Mouse (Mus musculus) liver, embryonic 14.5 days (tissue): ENCODE measurements around the gene Sik3. TPM values are rescaled to one million over a fixed set of nuclear protein-coding genes. Genes with fewer than 3 reads are reported as not detected.

Experiments
- ATAC-seq: fragments of 200-750 bp; cut with Nextera tagmentation; 2 replicates; pipeline ENCODE4 v1.8.0; 2017; ENCODE audit warnings: moderate number of reproducible peaks, mild to moderate bottlenecking, moderate library complexity; ENCODE audit not compliant: insufficient read depth
- DNase-seq, 3 experiments: peaks; one replicate each; pipeline ENCODE4 v3.0.0-alpha.2; 2012 to 2013; ENCODE audit warnings: low read depth in 3 of 3, low spot score in 3 of 3
- H3K27ac ChIP-seq: fragments of 300-500 bp; sonication (generic); 2 replicates; pipeline ENCODE4 v1.5.1; 2014; ENCODE audit warnings: moderate library complexity, mild to moderate bottlenecking, control low read depth, inconsistent platforms
- H3K27me3 ChIP-seq: fragments of 300-500 bp; sonication (generic); 2 replicates; pipeline ENCODE4 v1.6.1; 2014; ENCODE audit warnings: mild to moderate bottlenecking, low read length, moderate library complexity; ENCODE audit not compliant: control insufficient read depth, insufficient read depth
- H3K36me3 ChIP-seq: fragments of 300-500 bp; sonication (generic); replicated peaks from 2 replicates; pipeline ENCODE4 v1.6.1; 2014; ENCODE audit warnings: low read depth; ENCODE audit not compliant: control insufficient read depth, insufficient read depth
- H3K4me1 ChIP-seq, 2 experiments: fragments of 200-500 bp in 1 of 2; fragments of 300-500 bp in 1 of 2; sonication (generic) in 1 of 2; replicated peaks; 2 replicates each; pipeline ENCODE4 v1.6.1; 2012 to 2014; ENCODE audit warnings: antibody characterized with exemption in 1 of 2, inconsistent platforms in 1 of 2, low read length in 1 of 2; ENCODE audit not compliant: control insufficient read depth in 2 of 2, insufficient read depth in 2 of 2
- H3K4me2 ChIP-seq: fragments of 300-500 bp; sonication (generic); 2 replicates; pipeline ENCODE4 v1.6.1; 2014; ENCODE audit warnings: low read depth, mild to moderate bottlenecking, control low read depth, moderate library complexity
- H3K4me3 ChIP-seq, 2 experiments: fragments of 200-500 bp in 1 of 2; fragments of 300-500 bp in 1 of 2; sonication (generic) in 1 of 2; 2 replicates each; pipeline ENCODE4 v1.5.1; 2012 to 2014; ENCODE audit warnings: low read depth in 2 of 2, low read length in 2 of 2, mild to moderate bottlenecking in 2 of 2, control low read depth in 1 of 2, inconsistent platforms in 1 of 2, moderate library complexity in 1 of 2; ENCODE audit not compliant: insufficient read depth in 1 of 2
- H3K9ac ChIP-seq: fragments of 300-500 bp; sonication (generic); replicated peaks from 2 replicates; pipeline ENCODE4 v1.6.1; 2014; ENCODE audit warnings: mild to moderate bottlenecking, control low read depth, moderate library complexity
- H3K9me3 ChIP-seq: fragments of 300-500 bp; sonication (generic); 2 replicates; pipeline ENCODE4 v1.6.1; 2016; ENCODE audit warnings: low read length, mixed read lengths; ENCODE audit not compliant: control insufficient read depth
- CTCF ChIP-seq: IDR thresholded peaks from 2 replicates; pipeline ENCODE4 v1.5.1; 2016; ENCODE audit warnings: antibody characterized with exemption, low read depth, control low read depth
- EP300 ChIP-seq: IDR thresholded peaks from 2 replicates; pipeline ENCODE4 v1.6.1; 2016; ENCODE audit warnings: antibody characterized with exemption, low read depth
- WGBS: fragments of 180-500 bp; shearing (Covaris S2); extraction: QIAGEN DNeasy Blood & Tissue Kit; methylation state at CpG from one replicate; pipeline ENCODE4 v1.1.7; 2014; ENCODE audit not compliant: insufficient replicate concordance; 5-methylcytosine and 5-hydroxymethylcytosine counted together
- polyA plus RNA-seq, 2 experiments: library from polyadenylated mRNA; depleted of rRNA in 1 of 2; stranded (reverse) in 1 of 2; unstranded in 1 of 2; fragments of >200 nt; fragmentation: Nextera tagmentation in 1 of 2; extraction: Ambion mirVana in 1 of 2; gene quantifications; 2 replicates each; pipeline versions ENCODE4 v1.2.1 to v1.2.3; 2012 to 2014

Sik3 gene
- polyA plus RNA-seq, 2 experiments: 2.1 to 3.0 TPM

DNA sequence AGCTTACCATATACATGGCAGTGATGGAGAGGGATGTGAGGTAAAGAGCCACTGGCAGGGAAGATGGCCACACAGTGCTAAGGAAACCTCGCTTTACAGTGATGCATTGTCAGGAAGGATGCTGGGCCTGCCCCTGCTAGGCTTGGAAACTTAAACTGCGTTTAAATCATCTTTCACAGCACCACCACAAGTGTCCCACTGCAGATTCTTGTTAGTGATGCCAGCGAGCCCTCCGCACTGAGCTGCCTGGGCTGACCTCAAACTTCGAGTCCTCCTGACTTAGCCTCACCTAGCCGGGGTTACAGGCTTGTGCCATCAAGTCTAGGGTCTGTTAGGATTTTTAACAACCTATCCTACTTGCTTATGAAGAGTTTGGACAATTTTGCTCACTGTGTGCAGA is 161.3 kb downstream of the Sik3 start:
- 69% methylated on average over 6 of the region's 6 CpGs for WGBS
- no peaks in the 10 kb centered on the region; the same call in 1 of the 2 replicates for H3K36me3 ChIP-seq

DNA sequence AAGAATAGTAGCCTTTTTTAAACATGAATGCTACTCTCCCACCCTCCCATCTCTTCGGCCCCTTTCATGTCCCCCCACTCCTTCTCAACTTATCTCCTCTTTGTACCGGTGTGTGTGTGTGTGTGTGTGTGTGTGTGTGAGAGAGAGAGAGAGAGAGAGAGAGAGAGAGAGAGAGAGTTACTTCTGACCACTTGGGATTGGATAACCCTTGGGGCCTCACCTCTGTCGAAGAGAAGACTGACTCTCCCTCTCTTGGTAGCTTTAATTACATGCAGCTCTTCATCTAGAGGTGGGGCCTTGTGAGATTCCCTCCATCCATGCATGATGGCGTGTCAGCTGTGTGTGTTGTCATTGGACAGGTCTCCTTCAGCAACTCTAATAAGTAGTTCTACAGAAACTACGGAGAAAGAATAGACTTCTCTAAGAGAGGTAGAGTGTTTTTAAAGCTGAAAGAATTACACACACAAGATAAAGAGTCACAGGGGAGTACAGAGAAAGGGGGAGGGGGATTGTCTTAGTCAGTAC is 162.2 kb downstream of the Sik3 start:
- ATAC-seq (no peak), DNase-seq (no peak)
- no peak overlapping the region for H3K4me3 ChIP-seq
- TF ChIP-seq EP300 (no peak), CTCF (no peak)
- H3K9ac ChIP-seq: no peak overlapping the region
- no peaks in the 10 kb centered on the region; the same call in 1 of the 2 replicates for H3K36me3 ChIP-seq
- no peak overlapping the region for H3K4me2 ChIP-seq
- H3K4me1 ChIP-seq: peaks cover 0 to 13% of the 10 kb centered on the region in 2 experiments; a peak in 3 of 4 replicates
- no peaks in the 10 kb centered on the region for H3K9me3 ChIP-seq
- whole genome bisulfite sequencing: 58% methylated on average over 5 of the region's 5 CpGs
- H3K27ac ChIP-seq: no peak overlapping the region
- H3K27me3 ChIP-seq: no peaks in the 10 kb centered on the region

More for the DNA sequence above, 161.3 kb downstream of the Sik3 start:
- H3K9me3 ChIP-seq: no peaks in the 10 kb centered on the region
- H3K27ac ChIP-seq: no peak overlapping the region
- H3K27me3 ChIP-seq: no peaks in the 10 kb centered on the region
- no peak overlapping the region for H3K4me3 ChIP-seq
- H3K4me1 ChIP-seq: peaks cover 0 to 13% of the 10 kb centered on the region in 2 experiments; a peak in 3 of 4 replicates
- no peak for DNase-seq
- H3K9ac ChIP-seq: no peak overlapping the region
- TF ChIP-seq CTCF (no peak), EP300 (no peak)
- no peak overlapping the region for H3K4me2 ChIP-seq
- no peak for ATAC-seq

DNA sequence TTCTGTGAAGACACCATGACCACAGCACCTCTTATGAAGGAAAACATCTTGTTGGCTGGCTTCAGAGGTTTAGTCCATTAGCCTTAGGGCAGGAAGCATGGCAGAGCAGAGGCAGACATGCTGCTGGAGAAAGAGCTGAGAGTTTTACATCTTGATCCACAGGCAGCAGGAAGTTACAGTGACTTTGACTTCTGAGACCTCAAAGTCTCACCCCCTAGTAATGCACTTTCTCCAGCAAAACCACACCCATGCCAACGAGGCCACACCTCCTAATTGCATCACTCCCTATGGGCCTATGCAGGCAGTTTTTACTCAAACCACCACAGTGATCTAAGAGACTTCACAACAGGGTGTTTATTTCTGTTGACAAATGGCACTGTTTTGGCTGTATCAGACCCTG is 162.7 kb downstream of the Sik3 start:
- H3K27me3 ChIP-seq: no peaks in the 10 kb centered on the region
- DNase-seq (peak; percentile 23 to 52 (median 31)), ATAC-seq (peak; percentile 41; the same call in 1 of the 2 replicates)
- H3K4me3 ChIP-seq: no peak overlapping the region
- no peak overlapping the region for H3K4me2 ChIP-seq
- H3K27ac ChIP-seq: no peak overlapping the region
- no peaks in the 10 kb centered on the region for H3K9me3 ChIP-seq
- H3K36me3 ChIP-seq: no peaks in the 10 kb centered on the region; the same call in 1 of the 2 replicates
- no peak for TF ChIP-seq EP300
- TF ChIP-seq CTCF: no peak
- no peak overlapping the region for H3K9ac ChIP-seq
- H3K4me1 ChIP-seq: peaks cover 0 to 13% of the 10 kb centered on the region in 2 experiments; a peak in 3 of 4 replicates
- 3% methylated on average over 1 of the region's 1 CpGs for WGBS

DNA sequence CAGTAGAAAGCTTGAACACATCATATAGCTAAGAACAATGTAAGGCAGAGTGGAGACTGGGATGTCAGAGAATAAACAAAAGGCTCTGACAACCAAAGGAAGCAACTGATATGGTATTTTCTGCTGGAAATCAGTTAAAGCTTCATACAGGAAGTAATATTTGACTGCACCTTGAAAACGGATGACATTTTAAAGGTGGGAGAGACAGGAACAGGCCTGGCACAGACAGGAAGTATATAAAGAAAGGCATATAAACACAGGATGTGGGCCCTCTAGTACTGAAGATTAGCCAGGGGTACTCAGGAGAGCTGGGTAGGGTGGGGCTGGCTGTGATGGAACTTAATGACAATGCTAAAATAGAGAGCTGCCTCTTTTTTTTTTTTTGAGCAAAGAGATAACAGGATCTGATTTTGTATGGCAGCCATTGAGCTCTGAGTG is 163.3 kb downstream of the Sik3 start:
- H3K27ac ChIP-seq: no peak overlapping the region
- no peaks in the 10 kb centered on the region for H3K27me3 ChIP-seq
- 22% methylated on average over 1 of the region's 1 CpGs for WGBS
- H3K9me3 ChIP-seq: no peaks in the 10 kb centered on the region
- ATAC-seq (no peak), DNase-seq (no peak)
- no peaks in the 10 kb centered on the region; the same call in 1 of the 2 replicates for H3K36me3 ChIP-seq
- H3K4me1 ChIP-seq: peaks cover 0 to 13% of the 10 kb centered on the region in 2 experiments; a peak in 3 of 4 replicates
- no peak overlapping the region for H3K9ac ChIP-seq
- H3K4me2 ChIP-seq: no peak overlapping the region
- H3K4me3 ChIP-seq: no peak overlapping the region
- TF ChIP-seq EP300: no peak
- no peak for TF ChIP-seq CTCF

DNA sequence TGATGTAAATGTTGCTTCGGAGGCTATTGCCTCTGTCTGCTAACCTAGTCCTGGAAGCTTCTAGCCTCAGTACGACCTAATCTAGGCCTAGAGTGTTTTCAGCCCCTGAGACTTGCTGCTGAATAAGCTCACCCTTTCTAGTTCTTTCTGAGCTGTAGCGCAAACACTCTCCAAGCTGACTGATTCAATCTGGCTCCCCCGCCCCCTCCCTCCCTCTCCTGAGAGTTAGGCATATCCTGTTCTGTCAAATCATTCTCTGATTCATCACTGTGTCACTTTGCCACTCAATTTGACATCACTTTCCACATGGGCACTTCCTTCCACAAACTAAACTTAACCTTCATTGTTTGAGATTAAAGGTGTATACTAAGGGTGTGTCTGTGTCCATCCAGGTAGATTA is 164.0 kb downstream of the Sik3 start:
- Histone ChIP-seq H3K4me3 (no peak overlapping the region), H3K36me3 (no peaks in the 10 kb centered on the region; the same call in 1 of the 2 replicates), H3K9me3 (no peaks in the 10 kb centered on the region), H3K4me2 (no peak overlapping the region), H3K27ac (no peak overlapping the region), H3K4me1 (peaks cover 0 to 13% of the 10 kb centered on the region in 2 experiments; a peak in 3 of 4 replicates), H3K27me3 (no peaks in the 10 kb centered on the region), H3K9ac (no peak overlapping the region)
- 61% methylated on average over 4 of the region's 4 CpGs for WGBS
- DNase-seq (no peak), ATAC-seq (no peak)
- no peak for TF ChIP-seq CTCF
- TF ChIP-seq EP300: no peak
